Mouse (Mus musculus): ENCODE data around the gene Ncbp3.

GRCm38 (mm10) chr11:73084804-73085231 lies 37.2 kb downstream of the Ncbp3 start:
- TF ChIP-seq MYOG (IDR thresholded peaks at IDR 0.05; ENCODE audit: control insufficient read depth in 1 of 3, insufficient read depth in 1 of 3, insufficient read length in 2 of 3, low read depth in 2 of 3) (no peak), POLR2A (IDR thresholded peaks at IDR 0.05; ENCODE audit: insufficient read length, low read depth) (no peak), E2F4 (IDR thresholded peaks at IDR 0.05; ENCODE audit: insufficient read depth) (no peak), TCF12 (IDR thresholded peaks at IDR 0.05; ENCODE audit: insufficient read depth, poor library complexity, severe bottlenecking) (no peak), MAX (IDR thresholded peaks at IDR 0.05; ENCODE audit: low read depth) (no peak), USF1 (IDR thresholded peaks at IDR 0.05; ENCODE audit: low read depth) (no peak), POLR2AphosphoS2 (IDR thresholded peaks at IDR 0.05; ENCODE audit: insufficient read length, low read depth) (no peak), MYOD1 (IDR thresholded peaks at IDR 0.05; ENCODE audit: control insufficient read depth in 1 of 3, insufficient read length in 2 of 3, low read depth in 2 of 3) (no peak), REST (IDR thresholded peaks at IDR 0.05; ENCODE audit: insufficient read depth, insufficient read length) (no peak), TCF3 (IDR thresholded peaks at IDR 0.05; ENCODE audit: insufficient read length, low read depth) (no peak), SRF (IDR thresholded peaks at IDR 0.05; ENCODE audit: control insufficient read depth, insufficient read length, low read depth) (no peak)
